Mouse (Mus musculus) heart, embryonic 14.5 days (tissue): Measurements from ENCODE around the gene Tas2r119. TPM values are rescaled to one million over a fixed set of nuclear protein-coding genes. Genes with fewer than 3 reads are reported as not detected.

ENCODE experiments used
- ATAC-seq: fragments of 200-750 bp; cut with Nextera tagmentation; 2 replicates; pipeline ENCODE4 v1.8.0; 2017; ENCODE audit warnings: low read depth, moderate TSS enrichment; ENCODE audit not compliant: insufficient number of reproducible peaks, insufficient read depth, low FRiP score
- H3K27ac ChIP-seq, 2 experiments: fragments of 200-500 bp in 1 of 2; fragments of 300-500 bp in 1 of 2; sonication (generic) in 1 of 2; replicated peaks in 1 of 2; 2 replicates each; pipeline ENCODE4 v1.5.1; 2012 to 2014; ENCODE audit warnings: low read depth in 2 of 2, low read length in 2 of 2, control low read depth in 1 of 2, mild to moderate bottlenecking in 1 of 2, mixed read lengths in 1 of 2; ENCODE audit not compliant: control insufficient read depth in 1 of 2, insufficient read depth in 1 of 2
- H3K27me3 ChIP-seq: fragments of 300-500 bp; sonication (generic); 2 replicates; pipeline ENCODE4 v1.6.1; 2014; ENCODE audit warnings: mild to moderate bottlenecking, low read length, control low read depth; ENCODE audit not compliant: control insufficient read depth, insufficient read depth
- H3K36me3 ChIP-seq: fragments of 300-500 bp; sonication (generic); 2 replicates; pipeline ENCODE4 v1.6.1; 2014; ENCODE audit warnings: mild to moderate bottlenecking, control low read depth, low read length, mixed read lengths; ENCODE audit not compliant: control insufficient read depth, insufficient read depth
- H3K4me1 ChIP-seq, 2 experiments: fragments of 200-500 bp in 1 of 2; fragments of 300-500 bp in 1 of 2; sonication (generic) in 1 of 2; 2 replicates each; pipeline ENCODE4 v1.6.1; 2012 to 2014; ENCODE audit warnings: low read length in 2 of 2, control low read depth in 1 of 2, mixed read lengths in 1 of 2; ENCODE audit not compliant: control insufficient read depth in 2 of 2, insufficient read depth in 2 of 2
- H3K4me2 ChIP-seq: fragments of 300-500 bp; sonication (generic); 2 replicates; pipeline ENCODE4 v1.6.1; 2014; ENCODE audit warnings: mild to moderate bottlenecking, low read length
- H3K4me3 ChIP-seq, 2 experiments: fragments of 200-500 bp in 1 of 2; fragments of 300-500 bp in 1 of 2; sonication (generic) in 1 of 2; 2 replicates each; pipeline ENCODE4 v1.5.1; 2012 to 2014; ENCODE audit warnings: low read length in 2 of 2, mild to moderate bottlenecking in 2 of 2, control low read depth in 1 of 2, low read depth in 1 of 2, moderate library complexity in 1 of 2; ENCODE audit not compliant: control insufficient read depth in 1 of 2, insufficient read depth in 1 of 2
- H3K9ac ChIP-seq: fragments of 300-500 bp; sonication (generic); 2 replicates; pipeline ENCODE4 v1.6.1; 2014; ENCODE audit warnings: mild to moderate bottlenecking, low read length
- H3K9me3 ChIP-seq: fragments of 300-500 bp; sonication (generic); 2 replicates; pipeline ENCODE4 v1.6.1; 2016; ENCODE audit warnings: low read length, control low read depth; ENCODE audit not compliant: control insufficient read depth
- WGBS: fragments of 180-500 bp; shearing (Covaris S2); extraction: QIAGEN DNeasy Blood & Tissue Kit; methylation state at CpG from one replicate; pipeline ENCODE4 v1.1.7; 2014; 5-methylcytosine and 5-hydroxymethylcytosine counted together
- polyA plus RNA-seq: library from polyadenylated mRNA; unstranded; fragments of >200 nt; fragmentation: Nextera tagmentation; extraction: Ambion mirVana; gene quantifications from 2 replicates; pipeline ENCODE4 v1.2.1, GENCODE M21; 2014

Gene Tas2r119
- polyA plus RNA-seq, 1 experiment from 2014 or later = not detected

GRCm38 (mm10) chr15:32225394-32225793 lies 48.3 kb downstream of the Tas2r119 start:
- Histone ChIP-seq H3K9me3 (no peaks in the 10 kb centered on the region), H3K4me3 (no peak overlapping the region)
- ATAC-seq = no peak

GRCm38 (mm10) chr15:32226381-32226780 lies 49.3 kb downstream of the Tas2r119 start:
- Histone ChIP-seq H3K4me3 (no peak overlapping the region), H3K9me3 (no peaks in the 10 kb centered on the region), H3K9ac (no peak overlapping the region), H3K4me1 (0 out of 4 replicates have a peak, but pooled peaks cover 2 to 6% of the 10 kb centered on the region in 2 experiments), H3K27ac (no peak overlapping the region), H3K36me3 (no peaks in the 10 kb centered on the region), H3K27me3 (no peaks in the 10 kb centered on the region), H3K4me2 (no peak overlapping the region)
- no peak for ATAC-seq
- WGBS = 85% methylated on average over 6 of the region's 6 CpGs

More at GRCm38 (mm10) chr15:32225394-32225793, 48.3 kb downstream of the Tas2r119 start:
- 81% methylated on average over 3 of the region's 3 CpGs for WGBS
- Histone ChIP-seq H3K27ac (no peak overlapping the region), H3K36me3 (no peaks in the 10 kb centered on the region), H3K4me2 (no peak overlapping the region), H3K4me1 (0 out of 4 replicates have a peak, but pooled peaks cover 2 to 6% of the 10 kb centered on the region in 2 experiments), H3K27me3 (no peaks in the 10 kb centered on the region), H3K9ac (no peak overlapping the region)

GRCm38 (mm10) chr15:32226888-32227395 lies 49.9 kb downstream of the Tas2r119 start:
- H3K4me1 ChIP-seq = 0 out of 4 replicates have a peak, but pooled peaks cover 2 to 6% of the 10 kb centered on the region in 2 experiments
- ATAC-seq = no peak
- H3K9me3 ChIP-seq = no peaks in the 10 kb centered on the region
- H3K4me2 ChIP-seq = no peak overlapping the region
- no peaks in the 10 kb centered on the region for H3K36me3 ChIP-seq
- no peak overlapping the region for H3K4me3 ChIP-seq
- no peak overlapping the region for H3K9ac ChIP-seq
- H3K27me3 ChIP-seq = no peaks in the 10 kb centered on the region
- WGBS = 57% methylated on average over 7 of the region's 7 CpGs
- H3K27ac ChIP-seq = no peak overlapping the region

Other genes starting within 250 kb of the Tas2r119 start
- 8.4 and 10.0 TPM in 2 replicates for gene Sema5a, start 67.5 kb downstream of the Tas2r119 start, polyA plus RNA-seq